Mouse (Mus musculus): ENCODE measurements around the gene Erich4.

- TF ChIP-seq CTCF (IDR thresholded peaks at IDR 0.05; ENCODE audit: borderline replicate concordance, control insufficient read depth, extremely low read depth, insufficient read depth, low read length, poor library complexity) (peak; percentile 87), POLR2A (IDR thresholded peaks at IDR 0.05; ENCODE audit: control insufficient read depth, extremely low read depth, insufficient read depth, low read length, poor library complexity) (peak; percentile 38; the same call in 1 of the 2 replicates)
These were observed 32.0 kb upstream of the Erich4 start for GRCm38 (mm10) chr7:25647574-25648123.
